Mouse (Mus musculus): ENCODE measurements around the gene Galnt10.

DNA sequence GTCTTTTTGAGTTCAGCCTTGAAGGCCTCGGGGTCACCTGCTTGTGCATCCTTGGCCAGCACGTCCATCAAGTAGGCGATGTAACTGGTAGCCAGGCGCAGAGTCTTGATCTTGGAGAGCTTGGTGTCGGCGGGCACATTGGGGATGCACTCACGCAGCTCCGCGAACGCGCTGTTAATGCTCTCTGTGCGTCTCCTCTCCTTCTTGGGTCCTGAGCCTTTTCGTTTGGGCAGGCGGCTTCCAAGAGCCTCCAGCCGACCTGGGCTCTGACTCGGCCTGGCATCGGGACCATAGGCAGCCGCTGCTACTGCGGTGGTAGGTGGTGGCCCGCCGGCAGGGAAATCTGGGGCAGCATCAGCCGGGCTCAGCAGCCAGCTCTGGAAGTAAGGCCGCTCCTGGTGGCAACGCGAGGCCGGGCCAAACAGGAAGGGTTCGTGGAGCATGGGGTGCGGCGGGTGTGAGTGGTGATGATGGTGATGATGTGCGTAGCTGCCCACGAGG, 186.1 kb downstream of the Galnt10 start:
- no peak for TF ChIP-seq POLR2A (IDR thresholded peaks at IDR 0.05; ENCODE audit: insufficient read depth, low read length)
- no peak for TF ChIP-seq CTCF (IDR thresholded peaks at IDR 0.05; ENCODE audit: low read depth, low read length)
- TF ChIP-seq EP300 (IDR thresholded peaks at IDR 0.05; ENCODE audit: insufficient read depth, low read depth, low read length) = no peak

Measured in ES-Bruce4 (cell line).